Mouse (Mus musculus): ENCODE measurements around the gene Fmn2.

Gene Fmn2

GRCm38 (mm10) chr1:174536742-174537453, 35.3 kb downstream of the Fmn2 start:
- no peak for TF ChIP-seq GATA4 (IDR thresholded peaks at IDR 0.05; ENCODE audit: insufficient replicate concordance, low read length)

DNA sequence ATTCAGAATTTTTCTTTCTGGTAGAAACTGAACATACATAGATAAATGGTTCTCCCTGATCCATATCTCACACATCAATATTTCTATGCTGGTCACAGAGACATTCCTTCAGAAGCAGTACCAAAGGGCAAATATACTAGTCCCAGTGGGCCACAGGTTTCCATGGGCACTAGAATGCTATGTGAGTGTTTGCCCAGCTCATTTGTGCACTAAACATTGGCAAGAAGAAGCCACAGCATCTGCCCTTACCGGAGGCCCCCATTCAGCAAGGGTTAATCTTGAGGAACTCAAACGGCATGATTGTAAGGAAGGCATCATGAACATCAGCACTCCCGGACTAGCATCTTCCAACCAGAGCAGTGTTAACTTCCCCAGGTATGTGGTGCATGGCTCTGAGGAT, 35.9 kb downstream of the Fmn2 start:
- no peak for TF ChIP-seq GATA4 (IDR thresholded peaks at IDR 0.05; ENCODE audit: insufficient replicate concordance, low read length)

GRCm38 (mm10) chr1:174548291-174548690, 46.7 kb downstream of the Fmn2 start:
- TF ChIP-seq GATA4 (IDR thresholded peaks at IDR 0.05; ENCODE audit: insufficient replicate concordance, low read length): no peak

DNA sequence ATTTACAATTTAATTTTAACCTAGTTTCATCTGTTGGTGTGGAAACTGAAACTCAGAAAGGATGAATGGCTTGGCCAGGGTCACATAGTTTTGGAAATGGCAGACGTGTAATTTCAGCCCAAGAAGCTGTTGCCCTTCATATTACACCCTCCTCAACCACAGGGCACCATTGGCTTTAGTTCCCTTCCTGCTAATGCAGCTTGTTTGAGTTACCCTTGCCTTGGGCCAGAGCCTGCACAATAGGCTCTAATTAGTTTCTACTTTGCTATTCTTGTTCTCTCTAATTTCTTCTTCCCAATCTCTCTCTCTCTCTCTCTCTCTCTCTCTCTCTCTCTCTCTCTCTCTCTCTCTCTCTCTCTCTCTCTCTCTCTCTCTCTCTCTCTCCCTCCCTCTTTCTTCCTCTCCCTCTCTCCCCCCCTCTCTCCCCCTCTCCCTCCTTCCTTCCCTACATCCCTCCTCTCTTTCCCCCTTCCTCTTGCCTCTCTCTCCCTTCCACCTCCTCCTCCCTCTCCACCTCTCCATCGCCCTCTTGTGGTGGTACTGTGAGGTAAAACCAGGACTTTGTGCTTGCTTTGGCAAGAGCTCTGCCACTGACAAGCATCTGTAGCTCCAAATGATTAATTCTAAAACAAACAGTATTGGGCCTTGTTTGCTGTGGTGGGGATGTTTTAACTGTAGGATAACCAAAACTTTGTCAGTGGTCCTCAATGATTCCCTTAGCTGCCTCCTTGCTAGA, 51.8 kb downstream of the Fmn2 start:
- no peak for TF ChIP-seq GATA4 (IDR thresholded peaks at IDR 0.05; ENCODE audit: insufficient replicate concordance, low read length)

DNA sequence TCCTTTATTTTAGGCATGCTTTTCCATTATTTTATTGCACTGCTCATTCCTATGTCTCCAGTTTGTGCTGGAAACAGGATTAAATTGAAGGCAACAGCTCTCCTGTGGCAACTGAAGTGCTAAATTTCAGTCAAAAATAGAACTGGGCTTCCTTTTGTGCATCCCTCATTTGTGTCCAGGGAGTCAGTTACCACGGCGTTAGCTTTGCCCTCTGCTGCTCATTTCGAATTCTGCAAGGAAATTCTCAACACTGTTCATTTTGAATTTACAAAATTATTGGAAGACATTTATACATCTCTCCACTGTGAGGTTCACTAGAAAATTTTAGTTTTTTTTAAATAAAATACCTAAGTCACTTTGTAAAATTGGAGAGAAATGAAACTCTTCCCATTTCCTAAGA, 53.8 kb downstream of the Fmn2 start:
- TF ChIP-seq GATA4 (IDR thresholded peaks at IDR 0.05; ENCODE audit: insufficient replicate concordance, low read length): no peak

GRCm38 (mm10) chr1:174557211-174557610, 55.6 kb downstream of the Fmn2 start:
- TF ChIP-seq GATA4 (IDR thresholded peaks at IDR 0.05; ENCODE audit: insufficient replicate concordance, low read length): no peak

DNA sequence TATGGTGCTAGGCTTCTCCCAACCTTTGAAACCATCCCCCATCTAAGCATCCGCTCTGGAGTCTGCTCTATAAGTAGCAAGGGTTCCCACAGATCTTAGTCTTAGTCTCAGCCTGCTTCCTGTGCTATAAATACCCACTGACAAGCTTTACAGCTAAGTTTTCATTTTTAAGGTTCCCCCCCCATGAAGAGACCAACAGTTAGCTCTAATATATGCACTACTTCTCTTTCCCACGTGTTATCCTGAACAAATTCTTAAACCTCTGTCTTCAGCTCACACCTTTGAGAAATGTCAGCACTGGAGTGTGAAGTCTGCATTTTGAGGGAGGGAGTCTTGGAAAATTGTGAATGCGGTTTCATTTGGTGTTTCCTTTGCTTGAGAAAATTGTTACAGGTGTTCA, 56.2 kb downstream of the Fmn2 start:
- no peak for TF ChIP-seq GATA4 (IDR thresholded peaks at IDR 0.05; ENCODE audit: insufficient replicate concordance, low read length)

DNA sequence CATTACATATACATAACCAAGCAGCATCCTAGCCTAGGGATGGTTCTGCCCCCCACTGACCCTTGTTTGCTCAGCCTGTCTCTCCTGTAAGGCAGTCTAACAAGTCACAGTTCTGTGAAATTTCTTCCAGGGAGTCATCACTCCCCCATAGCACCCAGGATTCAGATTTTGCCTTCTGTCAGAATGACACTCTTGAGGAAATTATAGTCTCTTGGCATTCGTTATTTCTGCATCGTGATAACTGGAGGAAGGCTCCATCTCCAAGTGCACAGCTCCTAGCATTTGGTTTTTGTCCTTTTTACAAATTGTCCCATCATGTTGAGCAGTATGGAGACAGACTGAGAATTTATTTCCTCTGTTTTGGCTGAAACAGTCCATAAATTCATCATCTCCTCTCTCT, 56.9 kb downstream of the Fmn2 start:
- no peak for TF ChIP-seq GATA4 (IDR thresholded peaks at IDR 0.05; ENCODE audit: insufficient replicate concordance, low read length)

- no peak for TF ChIP-seq GATA4 (IDR thresholded peaks at IDR 0.05; ENCODE audit: insufficient replicate concordance, low read length)
Observed at GRCm38 (mm10) chr1:174564561-174564960, 62.9 kb downstream of the Fmn2 start.

DNA sequence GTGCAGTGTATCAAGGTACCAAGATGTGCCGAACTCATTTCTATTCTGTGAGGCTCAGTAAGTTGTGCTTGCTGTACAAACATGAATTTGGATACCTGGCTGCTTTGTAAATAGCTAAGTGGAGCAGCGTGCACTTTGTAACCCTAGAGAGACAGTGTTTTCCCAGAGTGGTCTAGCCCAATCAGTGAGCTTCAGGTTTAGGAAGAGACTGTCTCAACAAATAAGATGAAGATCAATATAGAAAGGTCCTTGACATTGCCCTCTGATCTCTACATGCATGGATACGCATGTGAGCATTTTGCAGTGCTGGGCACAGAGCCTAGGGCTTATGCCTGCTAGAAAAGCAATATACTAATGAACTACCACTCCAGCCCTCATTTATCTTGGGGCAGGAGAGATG, 67.0 kb downstream of the Fmn2 start:
- TF ChIP-seq GATA4 (IDR thresholded peaks at IDR 0.05; ENCODE audit: insufficient replicate concordance, low read length): no peak

DNA sequence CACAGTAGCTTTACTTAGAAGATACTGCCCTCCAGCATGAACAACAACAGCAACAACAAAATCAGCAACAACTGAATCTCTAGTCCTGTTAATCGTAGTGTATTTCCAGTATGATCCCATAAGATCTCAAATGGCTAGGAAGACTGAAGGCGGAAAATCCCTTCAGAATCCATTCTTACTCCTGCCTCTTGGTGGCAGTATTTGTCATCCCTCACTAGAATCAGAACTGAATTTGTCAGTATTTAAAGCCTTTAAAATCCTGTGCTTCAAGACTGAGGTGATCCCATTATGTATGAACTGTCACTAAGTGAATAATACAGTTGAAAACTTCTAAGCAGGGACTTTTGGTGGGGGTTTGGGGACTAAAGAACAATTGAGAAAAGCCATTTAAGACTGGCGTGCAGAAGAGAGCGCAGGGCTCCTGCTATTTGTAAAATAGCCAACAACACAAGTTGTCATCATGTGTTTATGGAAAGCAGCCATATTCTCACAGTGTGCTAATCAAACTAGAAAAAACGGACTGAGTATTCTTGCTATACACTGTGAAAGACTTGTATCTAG, 90.9 kb downstream of the Fmn2 start:
- TF ChIP-seq GATA4 (IDR thresholded peaks at IDR 0.05; ENCODE audit: insufficient replicate concordance, low read length): no peak

DNA sequence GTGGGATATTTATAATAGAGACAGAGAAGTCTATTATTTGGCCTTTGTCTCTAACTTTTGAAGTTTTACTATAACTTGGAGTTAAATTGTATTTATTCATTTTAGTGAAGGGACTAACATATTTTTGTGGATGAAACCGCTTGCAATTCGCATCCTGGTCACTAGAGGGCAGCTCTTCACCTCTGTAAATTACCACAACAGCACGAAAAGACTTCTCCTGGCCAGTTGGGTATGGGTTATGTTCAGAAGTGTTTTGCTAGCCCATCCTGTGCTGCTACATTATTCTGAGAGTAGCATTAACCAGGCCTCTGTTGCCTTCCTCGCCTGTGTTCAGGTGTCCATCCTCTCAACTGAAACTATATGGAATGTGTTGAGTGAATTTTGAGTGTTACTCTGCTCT, 93.4 kb downstream of the Fmn2 start:
- TF ChIP-seq GATA4 (IDR thresholded peaks at IDR 0.05; ENCODE audit: insufficient replicate concordance, low read length): no peak

GRCm38 (mm10) chr1:174597495-174597894, 95.9 kb downstream of the Fmn2 start:
- TF ChIP-seq GATA4 (IDR thresholded peaks at IDR 0.05; ENCODE audit: insufficient replicate concordance, low read length): no peak

- no peak for TF ChIP-seq GATA4 (IDR thresholded peaks at IDR 0.05; ENCODE audit: insufficient replicate concordance, low read length)
Observed at GRCm38 (mm10) chr1:174598226-174598625, 96.6 kb downstream of the Fmn2 start.

DNA sequence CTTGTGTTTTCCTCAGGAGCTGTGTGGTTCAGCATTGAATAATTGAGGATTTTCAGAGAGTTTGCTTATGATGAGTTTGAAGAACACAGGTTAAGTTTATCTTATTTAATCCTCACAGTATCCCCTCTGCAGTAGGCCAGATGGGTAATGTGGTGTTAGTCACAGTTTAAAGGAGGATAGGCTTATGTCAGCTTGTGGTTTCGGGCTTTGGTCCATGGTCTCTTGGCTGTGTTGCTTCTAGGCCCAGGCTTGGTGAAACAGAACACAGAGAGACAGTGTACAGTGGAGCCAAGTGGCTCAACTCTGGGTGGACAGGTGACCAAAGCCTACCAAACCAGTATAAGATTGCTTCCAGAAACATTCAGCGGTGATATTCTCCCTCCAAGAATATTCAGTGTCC, 98.4 kb downstream of the Fmn2 start:
- TF ChIP-seq GATA4 (IDR thresholded peaks at IDR 0.05; ENCODE audit: insufficient replicate concordance, low read length): no peak

- no peak for TF ChIP-seq GATA4 (IDR thresholded peaks at IDR 0.05; ENCODE audit: insufficient replicate concordance, low read length)
Observed at GRCm38 (mm10) chr1:174600620-174601019, 99.0 kb downstream of the Fmn2 start.
